Mouse (Mus musculus) kidney, postnatal 10 days (tissue): ENCODE measurements around the gene Gucy2f.

Experiments used
- DNase-seq: peaks from one replicate; pipeline ENCODE4 v3.0.0; 2021; ENCODE audit warnings: mixed read lengths

The Gucy2f gene

GRCm38 (mm10) chrX:142196831-142197230 is at the start of gene Gucy2f:
Gene Gucy2f, minus strand, starts transcription at chrX:142196931.
- DNase-seq: no peak

GRCm38 (mm10) chrX:142245682-142246327 is 49.1 kb upstream of the Gucy2f start:
- DNase-seq: peak; percentile 6

- DNase-seq: no peak
These were observed 40.4 kb upstream of the Gucy2f start for GRCm38 (mm10) chrX:142237101-142237500.

GRCm38 (mm10) chrX:142236146-142236545 is 39.4 kb upstream of the Gucy2f start:
- peak; percentile 8 for DNase-seq

GRCm38 (mm10) chrX:142228769-142229158 is 32.0 kb upstream of the Gucy2f start:
- DNase-seq: no peak

GRCm38 (mm10) chrX:142228055-142228768 is 31.5 kb upstream of the Gucy2f start:
- peak; percentile 83 for DNase-seq

- peak; percentile 61 for DNase-seq
These were observed 30.8 kb upstream of the Gucy2f start for GRCm38 (mm10) chrX:142227398-142228054.

GRCm38 (mm10) chrX:142226542-142226941 is 29.8 kb upstream of the Gucy2f start, which contains the start of gene Nxt2:
Gene Nxt2, plus strand, starts transcription at chrX:142226770.
- no peak for DNase-seq

GRCm38 (mm10) chrX:142200295-142200694 is 3.6 kb upstream of the Gucy2f start:
- DNase-seq: peak; percentile 25

GRCm38 (mm10) chrX:142195551-142195950 is 1.2 kb downstream of the Gucy2f start:
- peak; percentile 10 for DNase-seq

GRCm38 (mm10) chrX:142194420-142194819 is 2.3 kb downstream of the Gucy2f start:
- peak; percentile 50 for DNase-seq

GRCm38 (mm10) chrX:142190355-142190754 is 6.4 kb downstream of the Gucy2f start:
- no peak for DNase-seq

- peak; percentile 62 for DNase-seq
These were observed 7.6 kb downstream of the Gucy2f start for GRCm38 (mm10) chrX:142189023-142189703.

GRCm38 (mm10) chrX:142182026-142182425 is 14.7 kb downstream of the Gucy2f start:
- peak; percentile 9 for DNase-seq

- no peak for DNase-seq
These were observed 19.8 kb downstream of the Gucy2f start for GRCm38 (mm10) chrX:142176981-142177380.

- DNase-seq: no peak
These were observed 81.0 kb downstream of the Gucy2f start for GRCm38 (mm10) chrX:142115779-142116178.

GRCm38 (mm10) chrX:142111236-142111635 is 85.5 kb downstream of the Gucy2f start:
- no peak for DNase-seq

- DNase-seq: peak; percentile 45
These were observed 99.8 kb downstream of the Gucy2f start for GRCm38 (mm10) chrX:142096904-142097303.

- no peak for DNase-seq
These were observed 101.2 kb downstream of the Gucy2f start for GRCm38 (mm10) chrX:142095579-142095978.

- no peak for DNase-seq
These were observed 134.1 kb downstream of the Gucy2f start for GRCm38 (mm10) chrX:142062585-142062984.
